Comparison of ENCODE assay signal across 9 mouse cellular contexts in the genomic region with DNA sequence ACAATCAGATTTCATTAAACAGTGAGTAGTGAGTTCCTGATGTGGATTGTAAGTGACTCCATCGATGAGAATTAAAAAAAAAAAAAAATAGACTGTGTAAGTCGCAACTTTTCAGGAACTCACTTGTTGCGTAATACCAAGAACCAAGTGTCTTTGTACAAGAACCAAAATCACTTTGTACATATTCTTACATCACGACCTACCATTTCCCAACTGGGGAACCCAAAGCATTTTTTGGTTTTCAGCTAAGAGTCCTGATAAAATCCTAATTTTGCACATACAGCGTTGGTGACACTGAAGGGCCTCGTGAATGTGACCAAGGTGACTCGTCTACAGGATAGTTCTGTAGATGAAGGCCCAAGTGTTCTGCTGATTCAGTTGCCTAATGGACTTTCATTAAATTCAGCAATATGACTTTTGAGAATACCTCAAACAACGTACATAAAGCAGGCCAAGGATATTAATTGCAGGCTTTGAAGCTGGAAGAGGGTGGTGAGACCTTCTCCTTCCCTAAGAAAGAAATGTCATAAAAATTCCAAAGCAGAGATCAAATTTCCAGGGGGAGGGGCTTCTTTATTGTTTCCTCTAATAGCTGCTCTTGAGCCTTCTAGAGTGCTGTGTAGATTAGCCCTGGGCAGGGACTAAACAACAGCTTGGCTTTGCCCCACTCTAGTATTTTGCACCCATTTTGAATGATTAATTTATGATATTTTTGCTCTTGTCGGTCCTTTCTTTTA.
DNase-seq lines count a peak whose midpoint lies in the region; ATAC-seq and TF ChIP-seq lines count a peak whose summit lies in the region.
"Had no signal": no experiment of that assay in that cellular context is flagged by ENCODE, and none has a peak within 500 bp of the region (broad histone marks: within the 10 kb centered on the region; RNA-seq: fewer than 3 reads in every experiment).

No protein-coding gene starts in this region.

- WGBS in hindbrain, embryonic 10.5 days = 89% methylated on average over 9 of the region's 9 CpGs
- 86% methylated on average over 9 of the region's 9 CpGs for WGBS in hindbrain, embryonic 13.5 days
- WGBS in embryonic facial prominence, embryonic 15.5 days = 58% methylated on average over 9 of the region's 9 CpGs
- WGBS in liver, postnatal 0 days (ENCODE audit: insufficient replicate concordance) = 60% methylated on average over 9 of the region's 9 CpGs
- WGBS in hindbrain, embryonic 11.5 days = 90% methylated on average over 9 of the region's 9 CpGs

- H3K4me1 ChIP-seq in hindbrain, embryonic 10.5 days (replicated peaks) = peaks cover 44% of the 10 kb centered on the region
- peaks cover 24% of the 10 kb centered on the region for H3K4me1 ChIP-seq in hindbrain, embryonic 13.5 days (replicated peaks)
- no peaks in the 10 kb centered on the region for H3K4me1 ChIP-seq in ES-E14 (ENCODE audit: control insufficient read depth in 2 of 2, insufficient read depth in 2 of 2, low read length in 2 of 2, poor library complexity in 1 of 2)
- peaks cover 55% of the 10 kb centered on the region for H3K4me1 ChIP-seq in embryonic facial prominence, embryonic 15.5 days
- peaks cover 35% of the 10 kb centered on the region for H3K4me1 ChIP-seq in liver, postnatal 0 days (ENCODE audit: insufficient read depth)
- H3K4me1 ChIP-seq in hindbrain, embryonic 11.5 days (replicated peaks; ENCODE audit: control insufficient read depth, insufficient read depth, low read length) = peaks cover 5% of the 10 kb centered on the region; the same call in 1 of the 2 replicates

- peak overlapping the region; percentile 84 for H3K27ac ChIP-seq in hindbrain, embryonic 10.5 days
- H3K27ac ChIP-seq in hindbrain, embryonic 13.5 days = no peak overlapping the region
- H3K27ac ChIP-seq in ES-E14 (ENCODE audit: insufficient read depth, low read depth, low read length, poor library complexity, severe bottlenecking) = no peak overlapping the region
- H3K27ac ChIP-seq in embryonic facial prominence, embryonic 15.5 days (replicated peaks) = peak overlapping the region; percentile 86
- peak overlapping the region; percentile 50; the same call in 1 of the 2 replicates for H3K27ac ChIP-seq in liver, postnatal 0 days (ENCODE audit: low read depth)
- H3K27ac ChIP-seq in hindbrain, embryonic 11.5 days (ENCODE audit: low read depth, low read length) = no peak overlapping the region

- peak; percentile 54; the same call in 1 of the 2 replicates for TF ChIP-seq EP300 in liver, postnatal 0 days (IDR thresholded peaks at IDR 0.05; ENCODE audit: low read depth)

- DNase-seq in hindbrain, embryonic 10.5 days (ENCODE audit: low spot score) = no peak
- peak; percentile 39 for DNase-seq in ES-E14 (ENCODE audit: low read depth, low spot score)
- DNase-seq in liver, postnatal 0 days = no peak
- no peak for DNase-seq in neural tube, embryonic 10.5 days (ENCODE audit: extremely low spot score, low spot score)
- no peak for DNase-seq in hindbrain, embryonic 11.5 days (ENCODE audit: low spot score)
- DNase-seq in Muller cell, postnatal 12 days (ENCODE audit: inconsistent ontology term) = no peak

- H3K27me3 ChIP-seq in hindbrain, embryonic 10.5 days (ENCODE audit: insufficient read depth, poor library complexity, severe bottlenecking) = peaks cover 21% of the 10 kb centered on the region
- H3K27me3 ChIP-seq in hindbrain, embryonic 13.5 days = peaks cover 20% of the 10 kb centered on the region
- no peaks in the 10 kb centered on the region for H3K27me3 ChIP-seq in embryonic facial prominence, embryonic 15.5 days
- no peaks in the 10 kb centered on the region for H3K27me3 ChIP-seq in liver, postnatal 0 days (ENCODE audit: insufficient read depth, low read length)
- no peaks in the 10 kb centered on the region for H3K27me3 ChIP-seq in hindbrain, embryonic 11.5 days (ENCODE audit: control insufficient read depth, insufficient read depth, low read length)

- H3K4me2 ChIP-seq in hindbrain, embryonic 13.5 days = no peak overlapping the region
- no peak overlapping the region for H3K4me2 ChIP-seq in embryonic facial prominence, embryonic 15.5 days (replicated peaks)
- no peak overlapping the region for H3K4me2 ChIP-seq in liver, postnatal 0 days (ENCODE audit: low read depth, low read length)
- H3K4me2 ChIP-seq in hindbrain, embryonic 11.5 days (replicated peaks; ENCODE audit: low read depth, low read length) = no peak overlapping the region

- no peaks in the 10 kb centered on the region for H3K9me3 ChIP-seq in hindbrain, embryonic 10.5 days
- no peaks in the 10 kb centered on the region for H3K9me3 ChIP-seq in hindbrain, embryonic 13.5 days
- no peaks in the 10 kb centered on the region for H3K9me3 ChIP-seq in ES-E14 (ENCODE audit: control insufficient read depth, insufficient read depth, low read depth, low read length)
- H3K9me3 ChIP-seq in embryonic facial prominence, embryonic 15.5 days (replicated peaks) = no peaks in the 10 kb centered on the region
- no peaks in the 10 kb centered on the region for H3K9me3 ChIP-seq in liver, postnatal 0 days (ENCODE audit: low read length)
- no peaks in the 10 kb centered on the region for H3K9me3 ChIP-seq in hindbrain, embryonic 11.5 days (ENCODE audit: control insufficient read depth, low read length)
- H3K9me3 ChIP-seq: G1E had no signal

- no peaks in the 10 kb centered on the region for H3K36me3 ChIP-seq in hindbrain, embryonic 10.5 days
- H3K36me3 ChIP-seq in hindbrain, embryonic 13.5 days = no peaks in the 10 kb centered on the region
- H3K36me3 ChIP-seq in ES-E14 (ENCODE audit: control insufficient read depth, insufficient read depth, low read length, poor library complexity, severe bottlenecking) = no peaks in the 10 kb centered on the region
- no peaks in the 10 kb centered on the region for H3K36me3 ChIP-seq in embryonic facial prominence, embryonic 15.5 days
- H3K36me3 ChIP-seq in liver, postnatal 0 days (replicated peaks; ENCODE audit: insufficient read depth, low read length) = no peaks in the 10 kb centered on the region
- H3K36me3 ChIP-seq in hindbrain, embryonic 11.5 days (ENCODE audit: control insufficient read depth, insufficient read depth, low read length) = no peaks in the 10 kb centered on the region
- H3K36me3 ChIP-seq: G1E had no signal

- no peak for TF ChIP-seq CTCF in liver, postnatal 0 days (IDR thresholded peaks at IDR 0.05; ENCODE audit: low read depth)

- H3K9ac ChIP-seq in hindbrain, embryonic 13.5 days = no peak overlapping the region
- no peak overlapping the region for H3K9ac ChIP-seq in ES-E14 (ENCODE audit: insufficient read depth, low read depth, low read length, poor library complexity, severe bottlenecking)
- no peak overlapping the region for H3K9ac ChIP-seq in embryonic facial prominence, embryonic 15.5 days
- H3K9ac ChIP-seq in liver, postnatal 0 days (replicated peaks) = no peak overlapping the region
- H3K9ac ChIP-seq in hindbrain, embryonic 11.5 days (ENCODE audit: low read depth, low read length) = no peak overlapping the region

- no peak for ATAC-seq in hindbrain, embryonic 13.5 days (ENCODE audit: low FRiP score)
- no peak for ATAC-seq in embryonic facial prominence, embryonic 15.5 days (ENCODE audit: insufficient number of reproducible peaks, low FRiP score, low TSS enrichment, low read depth)
- ATAC-seq in liver, postnatal 0 days = no peak
- no peak for ATAC-seq in hindbrain, embryonic 11.5 days (ENCODE audit: low FRiP score)

- no peak overlapping the region for H3K4me3 ChIP-seq in hindbrain, embryonic 10.5 days
- no peak overlapping the region for H3K4me3 ChIP-seq in hindbrain, embryonic 13.5 days
- no peak overlapping the region for H3K4me3 ChIP-seq in ES-E14 (ENCODE audit: insufficient read depth in 1 of 2, low read depth in 1 of 2, low read length in 2 of 2, poor library complexity in 1 of 2, severe bottlenecking in 1 of 2)
- H3K4me3 ChIP-seq in embryonic facial prominence, embryonic 15.5 days (replicated peaks) = no peak overlapping the region
- no peak overlapping the region for H3K4me3 ChIP-seq in liver, postnatal 0 days (ENCODE audit: low read depth, low read length)
- no peak overlapping the region for H3K4me3 ChIP-seq in hindbrain, embryonic 11.5 days (ENCODE audit: low read depth, low read length)

- in situ Hi-C loops in ES-E14 (cut with MboI; ENCODE audit: low sequenced_read_pairs in 2 of 2, unreplicated experiment in 2 of 2) = loop anchor here in 1 of 2 experiments (25.0 kb wide), 1 partner anchor 523 kb away; no protein-coding TSS in a partner anchor

TF ChIP-seq in ES-E14, 5 proteins besides CTCF, POLR2A, EP300 and RAD21:
- TF ChIP-seq ZNF384 (IDR thresholded peaks at IDR 0.05; ENCODE audit: low read depth, low read length) (no peak), MAFK (IDR thresholded peaks at IDR 0.05; ENCODE audit: insufficient read depth, low read depth, low read length) (no peak), ZC3H11A (IDR thresholded peaks at IDR 0.05; ENCODE audit: borderline replicate concordance, low read depth, low read length) (no peak), CHD2 (IDR thresholded peaks at IDR 0.05; ENCODE audit: low read depth, low read length) (no peak), HCFC1 (IDR thresholded peaks at IDR 0.05; ENCODE audit: borderline replicate concordance, insufficient read depth, low read length) (no peak)

Comparison
In these comparisons a context has a peak if more than half of its experiments do, and no peak if none do; other contexts are left out.
1. H3K27ac ChIP-seq: peak in hindbrain, embryonic 10.5 days (single experiment), embryonic facial prominence, embryonic 15.5 days (single experiment) and liver, postnatal 0 days (single experiment); none in hindbrain, embryonic 13.5 days (single experiment), ES-E14 (single experiment) and hindbrain, embryonic 11.5 days (single experiment).